ENCODE assay signal across 12 mouse cellular contexts in the genomic region with DNA sequence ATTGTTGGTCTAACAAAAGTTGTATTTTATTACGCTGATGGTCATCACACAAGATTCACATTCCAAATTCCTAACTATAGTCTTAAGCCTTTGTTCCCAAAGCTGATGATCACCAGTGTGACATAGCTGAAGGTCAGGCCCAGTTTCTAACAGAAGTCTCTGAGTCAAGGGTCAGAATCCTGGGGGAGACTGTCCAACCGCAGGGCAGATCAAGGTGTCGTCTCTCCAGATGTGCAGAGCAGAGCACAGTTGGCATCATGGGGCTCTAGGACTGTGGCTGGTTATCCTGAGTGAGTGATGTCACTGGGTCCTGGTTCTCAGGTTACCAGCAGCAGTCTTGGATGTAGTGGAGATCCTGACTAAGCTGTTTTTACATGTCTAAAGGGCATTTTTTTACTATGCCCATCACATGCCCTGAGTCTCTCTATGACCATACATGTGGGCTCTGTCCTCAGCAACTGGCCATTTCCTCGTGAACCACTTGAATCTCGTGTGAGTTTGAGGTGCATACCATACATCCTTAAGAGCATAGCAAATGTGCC.
"Had no signal": no experiment of that assay in that cellular context is flagged by ENCODE, and none has a peak within 500 bp of the region (broad histone marks: within the 10 kb centered on the region; RNA-seq: fewer than 3 reads in every experiment).

No protein-coding gene starts in this region.

- DNase-seq: kidney, postnatal 14 days; layer of hippocampus, postnatal 36 days; lung, embryonic 14.5 days; lung, postnatal 10 days; lung, postnatal 4 days; right cerebral cortex, postnatal 25 days; thymus, postnatal 36 days had no signal

- H3K27me3 ChIP-seq: kidney, embryonic 15.5 days; limb, embryonic 15.5 days; liver, embryonic 12.5 days had no signal

- H3K4me3 ChIP-seq: kidney, embryonic 15.5 days; limb, embryonic 15.5 days; liver, embryonic 12.5 days; midbrain, embryonic 10.5 days had no signal

- H3K36me3 ChIP-seq: kidney, embryonic 15.5 days had no signal

- H3K27ac ChIP-seq: kidney, embryonic 15.5 days; limb, embryonic 15.5 days; liver, embryonic 12.5 days; midbrain, embryonic 10.5 days had no signal

- ATAC-seq: liver, embryonic 12.5 days; midbrain, embryonic 16.5 days had no signal

- H3K4me2 ChIP-seq: kidney, embryonic 15.5 days; limb, embryonic 15.5 days; liver, embryonic 12.5 days; lung, embryonic 14.5 days had no signal

- H3K9ac ChIP-seq: kidney, embryonic 15.5 days; limb, embryonic 15.5 days; liver, embryonic 12.5 days; lung, embryonic 14.5 days had no signal

- H3K9me3 ChIP-seq: kidney, embryonic 15.5 days; limb, embryonic 15.5 days; liver, embryonic 12.5 days; midbrain, embryonic 10.5 days had no signal
